Mouse (Mus musculus) hindbrain, embryonic 15.5 days (tissue): ENCODE measurements at regions not wholly inside any gene's neighbourhood (a gene's known extent, or its start where the extent isn't known, plus 50 kb on each side); places are given as distances from the start of the nearest gene placed in this dataset.

ENCODE experiments used
- ATAC-seq: fragments of 200-750 bp; cut with Nextera tagmentation; 2 replicates; pipeline ENCODE4 v1.8.0; 2017; ENCODE audit warnings: low read depth, moderate number of reproducible peaks, moderate TSS enrichment; ENCODE audit not compliant: low FRiP score
- H3K27ac ChIP-seq: fragments of 300-500 bp; sonication (generic); replicated peaks from 2 replicates; pipeline ENCODE4 v1.5.1; 2015; ENCODE audit warnings: mild to moderate bottlenecking, inconsistent platforms
- H3K27me3 ChIP-seq: fragments of 300-500 bp; sonication (generic); 2 replicates; pipeline ENCODE4 v1.6.1; 2015; ENCODE audit warnings: control low read depth, inconsistent platforms
- H3K36me3 ChIP-seq: fragments of 300-500 bp; sonication (generic); 2 replicates; pipeline ENCODE4 v1.6.1; 2015; ENCODE audit warnings: control low read depth, inconsistent platforms
- H3K4me1 ChIP-seq: fragments of 300-500 bp; sonication (generic); replicated peaks from 2 replicates; pipeline ENCODE4 v1.6.1; 2015; ENCODE audit warnings: control low read depth, inconsistent platforms
- H3K4me2 ChIP-seq: fragments of 300-500 bp; sonication (generic); 2 replicates; pipeline ENCODE4 v1.6.1; 2015; ENCODE audit warnings: moderate library complexity, mild to moderate bottlenecking, inconsistent platforms
- H3K4me3 ChIP-seq: fragments of 300-500 bp; sonication (generic); 2 replicates; pipeline ENCODE4 v1.5.1; 2015; ENCODE audit warnings: mild to moderate bottlenecking, inconsistent platforms
- H3K9ac ChIP-seq: fragments of 300-500 bp; sonication (generic); 2 replicates; pipeline ENCODE4 v1.6.1; 2015; ENCODE audit warnings: inconsistent platforms
- H3K9me3 ChIP-seq: fragments of 300-500 bp; sonication (generic); 2 replicates; pipeline ENCODE4 v1.6.1; 2016; ENCODE audit warnings: control low read depth, inconsistent platforms
- WGBS: fragments of 180-500 bp; shearing (Covaris S2); methylation state at CpG from one replicate; pipeline ENCODE4 v1.1.7; 2015; 5-methylcytosine and 5-hydroxymethylcytosine counted together

DNA sequence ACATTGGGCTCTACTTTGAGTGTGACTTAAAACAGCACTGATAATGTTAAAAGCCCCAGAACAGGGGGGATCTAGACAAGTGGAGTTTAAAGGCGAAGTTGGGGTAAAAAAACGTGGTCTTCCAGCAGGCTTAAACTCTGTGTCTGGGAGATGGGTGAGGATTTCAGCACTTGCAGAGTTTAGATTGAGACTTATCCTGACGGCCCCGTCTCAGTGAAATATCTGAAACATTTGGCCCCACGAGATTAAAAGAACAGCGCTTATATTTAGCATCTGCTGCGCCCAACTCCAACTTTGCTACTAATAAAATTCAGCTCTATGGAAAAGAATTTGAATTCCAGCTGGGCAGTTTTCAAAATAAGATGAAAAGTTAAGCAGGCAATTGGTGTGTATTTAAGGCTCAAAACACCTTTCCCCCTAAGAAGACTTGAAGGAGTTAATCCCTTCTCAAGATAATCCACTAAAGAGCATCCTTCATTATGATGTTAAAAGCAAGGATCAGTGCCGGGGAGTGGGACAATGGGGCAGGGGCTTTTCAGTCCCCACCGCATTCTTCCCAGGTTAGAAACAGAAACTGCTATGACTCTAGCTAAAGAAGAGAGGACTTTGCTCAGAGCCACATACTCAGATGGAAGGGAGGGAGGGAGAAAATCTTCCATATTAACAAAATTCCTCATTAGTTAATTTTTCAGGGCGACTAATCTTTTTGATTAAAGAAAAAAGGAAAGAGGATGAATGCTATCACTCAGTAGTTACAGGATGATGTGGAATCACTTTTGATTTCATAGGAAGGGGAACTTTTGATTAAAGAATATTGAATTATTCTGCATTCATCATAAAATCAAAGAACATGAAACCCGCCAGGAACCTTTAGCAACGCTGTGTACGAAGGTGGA is 225.1 kb upstream of the Nr2f2 start:
- no peak overlapping the region for H3K4me2 ChIP-seq
- H3K27ac ChIP-seq, result no peak overlapping the region
- no peak for ATAC-seq
- no peaks in the 10 kb centered on the region for H3K9me3 ChIP-seq
- no peak overlapping the region for H3K4me3 ChIP-seq
- H3K4me1 ChIP-seq, result no peaks in the 10 kb centered on the region
- no peaks in the 10 kb centered on the region for H3K36me3 ChIP-seq
- H3K27me3 ChIP-seq, result 0 out of 2 replicates have a peak, but pooled peaks cover 3% of the 10 kb centered on the region
- H3K9ac ChIP-seq, result no peak overlapping the region
- 24% methylated on average over 13 of the region's 13 CpGs for WGBS

DNA sequence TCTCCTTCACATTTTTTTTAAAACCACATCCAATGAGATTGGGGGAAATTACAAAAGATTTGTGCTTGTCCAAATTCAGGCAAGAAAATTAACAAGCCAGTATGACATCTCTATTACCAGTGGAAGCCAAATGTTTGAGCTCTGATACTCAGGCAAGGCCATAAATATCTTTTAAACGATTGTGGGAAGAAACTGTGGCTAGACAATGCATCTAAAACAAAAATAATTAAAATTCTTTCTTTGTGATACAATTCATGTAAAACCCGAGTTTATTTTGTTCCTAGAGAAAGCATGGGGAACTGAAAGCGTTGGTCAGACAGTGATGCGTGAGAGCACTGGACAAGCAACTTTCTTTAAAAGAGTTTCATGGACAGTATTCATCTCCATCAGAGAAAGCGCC is 223.2 kb upstream of the Nr2f2 start:
- H3K36me3 ChIP-seq, result no peaks in the 10 kb centered on the region
- ATAC-seq, result no peak
- no peak overlapping the region for H3K4me3 ChIP-seq
- H3K9me3 ChIP-seq, result no peaks in the 10 kb centered on the region
- WGBS, result 66% methylated on average over 5 of the region's 5 CpGs
- no peak overlapping the region for H3K27ac ChIP-seq
- no peak overlapping the region for H3K4me2 ChIP-seq
- H3K27me3 ChIP-seq, result 0 out of 2 replicates have a peak, but pooled peaks cover 3% of the 10 kb centered on the region
- H3K9ac ChIP-seq, result no peak overlapping the region
- no peaks in the 10 kb centered on the region for H3K4me1 ChIP-seq

DNA sequence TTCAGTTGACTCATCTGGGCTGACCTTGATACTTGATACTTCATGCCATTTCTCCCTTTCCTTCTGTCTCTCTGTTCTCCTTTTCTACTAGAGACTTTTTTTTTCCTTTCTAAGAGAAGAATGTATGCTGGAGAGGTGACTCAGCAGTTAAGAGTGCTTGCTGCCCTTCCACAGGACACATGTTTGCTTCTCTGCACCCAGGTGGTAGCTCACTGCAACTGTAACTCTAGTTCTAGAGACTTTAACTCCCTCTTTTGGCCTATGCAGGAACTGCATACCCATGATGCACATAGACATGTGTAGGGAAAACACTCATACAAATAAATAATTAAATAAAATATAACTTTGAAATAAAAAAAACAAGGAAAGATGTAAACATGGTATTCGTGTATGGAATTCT is 221.5 kb upstream of the Nr2f2 start:
- Histone ChIP-seq H3K4me1 (no peaks in the 10 kb centered on the region), H3K4me3 (no peak overlapping the region), H3K27ac (no peak overlapping the region), H3K36me3 (no peaks in the 10 kb centered on the region), H3K27me3 (0 out of 2 replicates have a peak, but pooled peaks cover 3% of the 10 kb centered on the region), H3K9ac (no peak overlapping the region), H3K4me2 (no peak overlapping the region), H3K9me3 (no peaks in the 10 kb centered on the region)
- no peak for ATAC-seq
- WGBS, result 94% methylated on average over 1 of the region's 1 CpGs

DNA sequence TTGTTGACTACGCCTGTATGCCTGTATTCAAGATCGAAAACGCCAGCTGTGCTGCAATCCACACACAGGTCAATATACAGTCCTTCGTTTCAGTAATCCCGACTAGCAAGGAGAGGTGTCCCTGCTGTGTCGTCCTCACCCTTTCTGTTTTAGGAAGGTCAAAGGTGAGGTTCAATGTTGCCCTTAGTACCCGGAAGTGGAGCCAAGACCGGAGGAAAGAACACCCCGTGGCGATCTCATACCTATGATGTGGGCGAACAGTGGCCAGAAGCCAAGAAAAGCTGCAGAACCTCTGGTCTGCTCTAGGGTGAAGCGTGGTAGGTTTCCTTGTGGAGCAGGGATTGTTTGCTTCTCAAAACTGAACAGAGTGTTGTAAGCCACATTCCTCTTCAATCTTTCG is 217.9 kb upstream of the Nr2f2 start:
- no peak for ATAC-seq
- no peaks in the 10 kb centered on the region for H3K36me3 ChIP-seq
- 77% methylated on average over 13 of the region's 13 CpGs for WGBS
- no peaks in the 10 kb centered on the region for H3K27me3 ChIP-seq
- H3K4me1 ChIP-seq, result no peaks in the 10 kb centered on the region
- no peak overlapping the region for H3K27ac ChIP-seq
- H3K4me3 ChIP-seq, result no peak overlapping the region
- no peaks in the 10 kb centered on the region for H3K9me3 ChIP-seq
- no peak overlapping the region for H3K4me2 ChIP-seq
- no peak overlapping the region for H3K9ac ChIP-seq

DNA sequence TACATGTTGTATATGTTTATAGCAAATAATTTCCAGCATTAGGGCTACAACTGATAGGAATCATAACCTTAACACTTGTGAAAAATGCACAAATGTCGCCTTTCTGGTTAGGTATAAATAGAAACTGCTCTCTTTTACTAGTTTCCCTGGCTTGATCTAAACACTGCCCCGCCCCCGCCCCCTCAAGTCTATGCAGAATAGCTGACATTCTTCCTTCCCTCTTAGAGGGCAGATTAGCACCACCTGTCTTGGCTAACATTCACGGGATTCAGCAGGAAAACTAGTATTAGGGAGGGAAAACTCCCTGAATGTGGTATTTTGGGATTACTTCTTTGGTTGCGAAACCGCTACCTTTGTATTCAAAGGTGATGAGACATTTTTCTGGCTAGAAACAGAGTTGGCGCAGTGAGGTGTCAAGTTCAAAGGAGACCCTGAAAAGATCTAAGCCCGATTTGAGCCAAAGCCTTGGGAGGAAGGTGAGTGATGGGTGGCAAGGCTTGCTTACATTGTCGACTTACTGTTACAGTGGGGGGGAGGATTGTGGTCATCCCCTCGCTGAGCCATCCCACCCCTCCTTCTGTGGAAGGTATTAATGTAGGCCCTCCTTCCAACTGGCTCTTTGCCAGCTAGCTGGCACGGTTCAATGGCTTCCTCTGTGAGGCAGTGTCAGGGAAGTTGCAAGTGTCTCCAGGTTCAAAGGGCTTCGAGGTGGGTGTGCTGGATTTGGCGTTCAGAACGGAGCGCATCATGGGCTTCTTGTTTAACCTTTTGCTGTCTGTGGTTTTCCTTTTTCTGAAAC is 209.8 kb upstream of the Nr2f2 start:
- ATAC-seq, result no peak; the same call in 1 of the 2 replicates
- Histone ChIP-seq H3K9ac (no peak overlapping the region), H3K36me3 (no peaks in the 10 kb centered on the region), H3K27me3 (no peaks in the 10 kb centered on the region), H3K4me2 (no peak overlapping the region), H3K9me3 (no peaks in the 10 kb centered on the region), H3K27ac (no peak overlapping the region), H3K4me3 (no peak overlapping the region), H3K4me1 (no peaks in the 10 kb centered on the region)
- 42% methylated on average over 15 of the region's 15 CpGs for WGBS

DNA sequence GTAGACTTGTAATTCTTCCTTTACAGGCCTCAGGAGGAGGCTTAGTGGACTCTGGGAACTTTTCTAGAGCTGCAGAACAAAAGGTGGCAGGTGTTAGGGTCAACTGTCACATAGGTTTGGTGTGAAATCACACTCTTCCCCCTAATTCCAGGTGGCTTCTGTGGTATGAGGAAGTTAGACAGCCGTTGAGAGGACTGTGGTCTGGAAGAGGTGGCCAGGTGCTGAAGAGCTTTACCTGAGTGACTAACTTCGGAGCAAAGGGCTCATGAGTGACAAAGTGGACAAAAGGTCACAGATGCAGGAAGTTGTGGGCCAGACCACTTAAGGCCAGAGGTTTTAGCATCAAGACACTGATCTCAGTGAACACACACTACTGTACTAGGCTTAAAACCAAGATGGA is 209.1 kb upstream of the Nr2f2 start:
- ATAC-seq, result no peak
- Histone ChIP-seq H3K9ac (no peak overlapping the region), H3K27ac (no peak overlapping the region), H3K36me3 (no peaks in the 10 kb centered on the region), H3K4me3 (no peak overlapping the region), H3K9me3 (no peaks in the 10 kb centered on the region), H3K4me2 (no peak overlapping the region), H3K27me3 (no peaks in the 10 kb centered on the region), H3K4me1 (no peaks in the 10 kb centered on the region)
- WGBS, result 88% methylated on average over 2 of the region's 2 CpGs

DNA sequence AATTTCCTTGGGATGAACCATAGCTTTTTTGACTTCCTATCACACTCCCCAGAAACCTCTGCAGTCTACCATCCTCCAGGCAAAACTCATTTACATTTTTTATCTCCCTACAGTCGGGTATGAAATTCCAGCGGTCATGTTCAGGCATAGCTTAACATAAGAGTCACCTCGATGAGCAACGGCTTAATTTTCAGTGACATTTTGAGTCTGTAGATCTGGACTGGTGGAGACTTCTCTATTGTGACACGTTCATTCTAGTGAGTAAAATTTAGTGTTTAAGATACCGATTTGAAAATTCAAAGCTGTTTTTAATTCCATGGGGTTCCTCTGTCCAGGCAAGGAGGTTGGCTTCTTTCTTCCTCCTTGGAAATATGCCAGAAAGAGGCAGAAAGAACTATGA is 207.7 kb upstream of the Nr2f2 start:
- ATAC-seq, result no peak
- Histone ChIP-seq H3K27me3 (no peaks in the 10 kb centered on the region), H3K9me3 (no peaks in the 10 kb centered on the region), H3K36me3 (no peaks in the 10 kb centered on the region), H3K4me3 (no peak overlapping the region), H3K4me2 (no peak overlapping the region), H3K27ac (no peak overlapping the region), H3K9ac (no peak overlapping the region), H3K4me1 (no peaks in the 10 kb centered on the region)
- 80% methylated on average over 6 of the region's 6 CpGs for WGBS

DNA sequence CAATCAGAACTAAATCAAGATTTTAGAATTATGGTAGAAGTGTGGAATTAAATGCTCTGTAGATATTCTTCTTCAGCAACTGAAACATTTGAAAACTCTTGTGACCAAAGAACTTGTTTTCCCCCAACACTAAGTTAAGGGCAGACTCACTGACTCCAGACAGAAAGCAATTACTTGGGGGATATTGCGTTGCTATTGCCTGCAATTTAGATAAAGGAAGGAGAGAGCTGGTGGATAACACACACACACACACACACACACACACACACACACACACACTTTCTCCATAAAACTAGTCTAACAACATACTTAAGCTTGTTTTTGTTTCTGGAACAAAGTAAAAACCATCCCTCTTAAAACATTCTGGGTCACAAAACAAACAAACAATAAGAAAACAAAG is 198.5 kb upstream of the Nr2f2 start:
- H3K36me3 ChIP-seq, result no peaks in the 10 kb centered on the region
- H3K4me3 ChIP-seq, result no peak overlapping the region
- no peaks in the 10 kb centered on the region for H3K27me3 ChIP-seq
- H3K4me1 ChIP-seq, result no peaks in the 10 kb centered on the region
- no peak overlapping the region for H3K9ac ChIP-seq
- H3K4me2 ChIP-seq, result no peak overlapping the region
- ATAC-seq, result no peak
- WGBS, result 76% methylated on average over 1 of the region's 1 CpGs
- no peak overlapping the region for H3K27ac ChIP-seq
- H3K9me3 ChIP-seq, result no peaks in the 10 kb centered on the region

GRCm38 (mm10) chr7:70548936-70549450 is 182.5 kb upstream of the Nr2f2 start:
- WGBS, result 68% methylated on average over 5 of the region's 5 CpGs
- Histone ChIP-seq H3K4me1 (no peaks in the 10 kb centered on the region), H3K9me3 (no peaks in the 10 kb centered on the region), H3K36me3 (no peaks in the 10 kb centered on the region), H3K9ac (no peak overlapping the region), H3K4me3 (no peak overlapping the region), H3K4me2 (no peak overlapping the region), H3K27me3 (no peaks in the 10 kb centered on the region), H3K27ac (no peak overlapping the region)
- no peak for ATAC-seq

DNA sequence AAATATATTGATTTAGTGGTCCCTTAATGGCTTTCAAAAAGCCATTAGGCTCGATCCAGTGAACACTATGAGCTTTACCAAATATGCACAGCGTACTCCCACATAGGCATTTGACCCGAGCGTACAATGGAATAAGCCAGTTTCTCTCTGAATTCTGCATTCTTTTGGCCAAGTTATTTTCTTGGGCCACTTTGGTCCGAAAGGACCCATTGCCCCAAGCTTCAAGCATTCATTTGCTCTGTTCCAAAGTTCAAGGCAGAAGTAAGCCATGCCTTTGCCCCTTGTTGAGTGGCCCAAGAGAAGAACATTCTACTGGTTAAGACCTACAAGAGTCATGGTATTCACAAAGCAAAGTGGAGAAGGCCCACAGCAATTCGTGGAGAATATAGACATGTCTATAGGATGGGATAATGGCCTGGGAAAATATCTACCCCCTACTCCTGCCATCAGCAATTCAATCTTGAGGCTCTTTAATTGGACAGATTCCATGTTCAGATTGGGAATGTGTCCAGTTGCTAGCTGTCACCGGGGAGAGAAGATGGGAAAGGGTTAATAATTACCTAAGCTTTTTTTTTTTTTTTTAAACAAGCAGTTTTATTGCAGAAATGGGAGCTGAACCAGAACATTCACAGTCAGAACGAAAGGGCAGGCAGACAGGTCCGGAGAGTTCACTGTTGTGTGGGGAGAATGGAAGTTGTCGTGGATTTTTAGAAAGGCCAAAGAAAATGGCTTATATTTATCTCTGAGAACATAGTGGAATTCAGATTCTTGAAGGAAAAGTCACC is 175.5 kb upstream of the Nr2f2 start:
- WGBS, result 83% methylated on average over 10 of the region's 10 CpGs
- Histone ChIP-seq H3K9ac (no peak overlapping the region), H3K4me2 (no peak overlapping the region), H3K27ac (no peak overlapping the region), H3K4me1 (no peaks in the 10 kb centered on the region), H3K36me3 (no peaks in the 10 kb centered on the region), H3K9me3 (no peaks in the 10 kb centered on the region), H3K27me3 (no peaks in the 10 kb centered on the region), H3K4me3 (no peak overlapping the region)
- no peak for ATAC-seq

DNA sequence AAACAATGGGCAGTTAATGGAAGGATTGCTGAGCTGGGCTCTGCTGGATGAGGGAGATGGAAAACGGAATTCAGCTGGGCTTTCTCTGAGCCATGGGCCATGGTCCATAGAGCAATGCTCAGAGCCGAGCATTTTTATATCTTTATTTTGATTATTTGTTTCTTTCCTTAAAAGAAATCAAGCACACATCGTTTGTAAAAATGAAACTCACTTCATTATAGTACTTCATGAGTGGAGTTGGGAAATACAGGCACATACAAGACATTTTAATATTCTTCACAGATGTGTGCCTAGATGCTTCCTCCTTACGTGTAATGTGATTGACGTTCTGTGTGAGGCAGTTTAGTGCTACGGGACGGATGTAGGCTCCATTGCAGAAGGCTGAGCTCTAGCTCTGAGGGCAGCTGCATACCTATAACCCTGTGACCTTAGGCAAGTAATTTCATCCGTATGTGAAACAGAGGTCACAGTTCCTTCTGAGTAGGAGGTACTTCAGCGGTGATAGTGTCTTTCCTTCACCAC is 172.6 kb upstream of the Nr2f2 start:
- H3K36me3 ChIP-seq, result no peaks in the 10 kb centered on the region
- H3K9me3 ChIP-seq, result no peaks in the 10 kb centered on the region
- no peak for ATAC-seq
- H3K4me1 ChIP-seq, result no peaks in the 10 kb centered on the region
- WGBS, result 76% methylated on average over 9 of the region's 9 CpGs
- H3K27me3 ChIP-seq, result no peaks in the 10 kb centered on the region
- no peak overlapping the region for H3K9ac ChIP-seq
- no peak overlapping the region for H3K4me2 ChIP-seq
- no peak overlapping the region for H3K27ac ChIP-seq
- H3K4me3 ChIP-seq, result no peak overlapping the region
